Mouse (Mus musculus): Measurements from ENCODE around the gene Fam172a.

DNA sequence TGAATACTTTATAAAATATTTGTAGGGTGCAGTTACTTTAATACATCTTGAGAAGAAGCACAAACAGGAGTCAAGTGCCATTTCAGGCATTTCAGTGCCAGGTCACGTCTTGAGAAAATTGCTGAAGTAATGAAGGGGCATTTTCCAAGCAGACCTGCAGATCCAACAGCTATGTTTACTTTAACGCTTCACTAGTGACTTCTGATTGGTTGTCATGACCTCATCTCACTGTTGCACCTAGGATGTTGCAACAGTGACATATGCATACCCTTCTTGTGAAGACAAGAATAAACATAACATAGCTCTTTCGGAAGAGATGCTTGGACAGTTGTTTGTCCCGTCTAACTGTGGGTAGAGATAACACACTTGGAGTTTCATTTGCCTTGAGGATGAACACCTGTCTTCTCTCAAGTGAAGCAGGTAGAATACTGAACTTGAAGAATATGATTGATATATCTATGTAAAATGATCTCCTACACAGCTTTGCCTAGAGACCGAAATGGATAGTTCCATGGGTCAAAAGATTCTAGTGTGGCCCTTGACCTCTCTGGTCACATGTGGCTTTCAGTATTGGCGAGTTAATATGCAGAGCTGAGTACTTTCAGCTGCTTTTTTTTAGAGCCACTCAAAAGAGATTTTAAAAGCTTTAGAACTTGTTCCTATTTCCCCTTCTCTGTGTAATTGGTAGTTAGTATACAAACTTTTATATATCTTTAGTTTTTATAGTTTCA, 196.4 kb downstream of the Fam172a start:
- TF ChIP-seq POLR2A (IDR thresholded peaks at IDR 0.05; ENCODE audit: low read depth, low read length) (no peak), CTCF (IDR thresholded peaks at IDR 0.05; ENCODE audit: borderline replicate concordance, insufficient read depth, low read length) (no peak)
